In the genomic region with DNA sequence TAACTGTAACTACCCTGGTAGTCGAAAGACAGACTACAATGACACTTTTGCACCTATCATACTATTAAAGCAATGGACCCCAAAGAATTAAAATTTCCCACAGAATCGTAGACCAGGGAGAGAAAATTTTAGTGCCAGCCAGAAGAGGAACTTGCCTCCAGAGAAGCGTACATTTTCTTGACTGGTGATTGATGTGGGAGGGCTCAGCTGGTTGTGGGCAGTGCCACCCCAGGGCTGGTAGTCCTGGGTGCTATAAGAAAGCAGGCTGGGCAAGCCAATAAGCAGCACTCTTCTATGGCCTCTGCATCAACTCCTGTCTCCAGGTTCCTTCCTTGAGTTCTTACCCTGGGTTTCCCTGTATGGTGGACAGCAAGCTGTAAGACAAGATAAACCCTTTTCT, we compare ENCODE assay signal across 19 mouse cellular contexts. TPM values are rescaled to one million over a fixed set of nuclear protein-coding genes. Genes with fewer than 3 reads are reported as not detected.
"Had no signal": no experiment of that assay in that cellular context is flagged by ENCODE, and none has a peak within 500 bp of the region (broad histone marks: within the 10 kb centered on the region; RNA-seq: fewer than 3 reads in every experiment).

No protein-coding gene starts in this region.

- DNase-seq: kidney, postnatal 10 days; lung, adult 2 months; lung, postnatal 36 days; right cerebral cortex, postnatal 4 days; thymus, postnatal 36 days had no signal

- H3K36me3 ChIP-seq: limb, embryonic 10.5 days; liver, embryonic 15.5 days; midbrain, embryonic 12.5 days; stomach, embryonic 15.5 days had no signal

- H3K4me3 ChIP-seq: left cerebral cortex, adult 2 months; limb, embryonic 10.5 days; liver, embryonic 15.5 days; midbrain, embryonic 12.5 days; stomach, embryonic 15.5 days had no signal

- H3K27me3 ChIP-seq: liver, embryonic 15.5 days; midbrain, embryonic 12.5 days; stomach, embryonic 15.5 days had no signal

- H3K27ac ChIP-seq: left cerebral cortex, adult 2 months; limb, embryonic 10.5 days; liver, embryonic 15.5 days; midbrain, embryonic 12.5 days; stomach, embryonic 15.5 days had no signal

- H3K9me3 ChIP-seq: limb, embryonic 10.5 days; liver, embryonic 15.5 days; midbrain, embryonic 12.5 days; stomach, embryonic 15.5 days had no signal

- H3K4me1 ChIP-seq: limb, embryonic 10.5 days; liver, embryonic 15.5 days; midbrain, embryonic 12.5 days; stomach, embryonic 15.5 days had no signal

- ATAC-seq: lung, postnatal 0 days; midbrain, embryonic 16.5 days had no signal

- H3K9ac ChIP-seq: liver, embryonic 15.5 days; midbrain, embryonic 12.5 days; stomach, embryonic 15.5 days had no signal

- H3K4me2 ChIP-seq: liver, embryonic 11.5 days; liver, embryonic 15.5 days; midbrain, embryonic 12.5 days; stomach, embryonic 15.5 days had no signal

RNA-seq across cellular contexts. Expression of a gene that starts 33.6 kb away (rescaled TPM):
- total RNA-seq: left cerebral cortex, postnatal 14 days; megakaryocyte-erythroid progenitor cell, adult 5-6 weeks had no signal
- polyA plus RNA-seq: limb, embryonic 10.5 days; neural tube, embryonic 14.5 days; testis, adult 2 months had no signal

RNA-seq across cellular contexts. Expression of a gene that starts 57.7 kb away (rescaled TPM):
- total RNA-seq: layer of hippocampus, postnatal 25 days; left cerebral cortex, adult 2 months; left cerebral cortex, postnatal 14 days had no signal
- polyA plus RNA-seq: kidney, embryonic 14.5 days; limb, embryonic 10.5 days; midbrain, embryonic 12.5 days; midbrain, embryonic 16.5 days; neural tube, embryonic 14.5 days had no signal
